Mouse (Mus musculus) WW6 (cell line): ENCODE results near the gene Ankrd10.
"Not testable (repeated sequence)": the region's sequence is repeated elsewhere in the genome, so short reads cannot be mapped to it uniquely, and the experiment has no call there.

Source experiments
- DNase-seq: peaks from one replicate; pipeline ENCODE4 v3.0.0-alpha.2; 2013; ENCODE audit warnings: low read depth, low spot score

The Ankrd10 gene

DNA sequence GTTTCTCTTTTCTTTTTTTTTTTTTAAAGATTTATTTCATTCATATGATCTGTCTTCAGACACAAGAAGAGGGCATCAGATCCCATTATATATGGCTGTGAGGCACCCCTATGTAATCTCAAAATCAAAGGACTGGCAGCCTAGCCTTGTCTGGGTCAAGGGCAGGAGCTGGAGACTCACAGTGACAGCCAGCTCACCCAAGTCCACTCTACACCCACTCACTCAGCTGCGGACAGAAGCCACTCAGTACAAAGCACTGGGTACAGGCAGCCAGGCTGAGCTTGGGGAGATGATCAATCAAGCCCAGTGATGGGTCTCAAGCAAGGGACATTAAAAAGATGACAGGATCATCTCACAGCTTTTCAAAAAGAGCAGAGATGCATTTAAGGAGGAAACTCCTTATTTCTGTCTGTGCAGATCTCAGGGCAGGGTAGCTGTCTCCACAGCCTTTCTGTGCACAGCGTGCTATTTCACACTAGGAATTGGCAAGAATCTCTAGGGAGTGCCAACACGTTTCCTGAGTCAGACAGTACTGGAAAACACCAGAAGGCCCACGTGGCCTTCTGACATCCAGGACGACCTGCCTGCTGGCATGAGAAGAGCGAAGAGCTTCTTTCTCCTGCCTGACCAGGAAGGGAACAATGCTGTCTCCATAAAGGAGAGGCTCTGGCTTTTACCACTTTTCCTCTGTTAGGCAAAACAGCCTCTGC is 21.3 kb downstream of the Ankrd10 start:
- DNase-seq, result no peak

GRCm38 (mm10) chr8:11608848-11609247 is 26.7 kb downstream of the Ankrd10 start:
- DNase-seq, result no peak

DNA sequence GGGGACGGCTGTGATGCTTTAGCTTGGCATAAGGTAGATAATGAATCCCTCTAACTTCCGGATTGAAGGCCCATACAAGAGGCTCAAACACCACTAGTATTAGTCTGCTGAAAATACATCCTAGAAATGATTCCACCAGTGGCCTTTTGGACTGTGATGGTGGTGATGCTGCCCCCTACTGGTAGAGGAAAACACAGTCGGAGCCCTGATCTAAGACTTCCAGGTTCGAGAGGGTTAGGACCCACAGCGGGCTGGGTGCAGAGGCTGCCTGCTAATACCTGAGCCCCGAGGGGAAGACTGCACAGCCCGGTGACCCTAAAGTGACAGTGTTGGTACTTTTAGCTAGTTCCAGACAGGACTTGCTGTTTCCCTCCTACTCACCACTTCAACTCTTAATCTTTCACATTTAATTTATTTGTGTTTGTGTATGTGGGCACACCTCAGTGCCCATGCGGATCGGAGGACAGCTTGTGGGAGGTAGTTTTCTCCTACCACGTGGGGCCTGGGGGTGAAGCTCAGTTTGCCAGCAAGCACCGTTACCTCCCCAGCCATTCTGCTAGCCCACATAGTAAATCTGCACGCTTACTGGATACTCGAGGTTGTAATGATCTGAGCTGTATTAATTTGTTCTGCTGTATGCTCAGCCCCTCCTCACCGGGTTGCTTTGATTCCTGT is 33.4 kb downstream of the Ankrd10 start:
- no peak for DNase-seq

DNA sequence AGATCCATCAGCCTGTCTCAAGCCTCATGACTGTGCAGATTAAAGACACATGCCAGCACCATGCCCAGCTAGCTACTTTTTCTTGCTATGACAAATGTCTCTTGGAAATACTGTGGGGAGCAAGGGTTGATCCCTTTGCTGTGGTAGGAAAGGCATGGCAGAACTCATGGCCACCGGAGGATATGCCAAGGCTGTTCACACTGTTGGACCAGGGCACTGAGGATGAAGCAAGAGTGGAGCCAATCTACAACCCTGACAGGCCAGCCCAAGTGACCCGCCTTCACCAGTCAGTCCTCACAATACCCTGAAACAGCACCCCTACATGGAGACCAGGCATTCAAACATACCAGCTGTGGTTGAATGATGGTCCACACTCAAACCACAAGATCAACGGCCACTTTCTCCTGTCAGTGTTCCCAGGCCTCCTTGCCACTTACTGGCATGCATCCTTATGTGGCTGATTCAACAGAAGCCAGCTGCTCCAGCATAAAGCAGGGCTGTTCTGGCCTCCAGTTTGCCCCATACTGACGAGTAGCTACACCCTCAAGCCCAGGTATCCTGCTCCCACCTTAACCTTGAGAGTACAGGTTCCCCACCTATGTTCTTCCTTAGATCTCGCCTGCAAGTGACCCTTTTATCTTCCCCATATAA is 35.1 kb downstream of the Ankrd10 start:
- no peak for DNase-seq

- DNase-seq, result no peak
These were observed 42.2 kb downstream of the Ankrd10 start for GRCm38 (mm10) chr8:11593222-11593884.

- DNase-seq, result no peak
These were observed 43.3 kb downstream of the Ankrd10 start for GRCm38 (mm10) chr8:11592296-11592695.

DNA sequence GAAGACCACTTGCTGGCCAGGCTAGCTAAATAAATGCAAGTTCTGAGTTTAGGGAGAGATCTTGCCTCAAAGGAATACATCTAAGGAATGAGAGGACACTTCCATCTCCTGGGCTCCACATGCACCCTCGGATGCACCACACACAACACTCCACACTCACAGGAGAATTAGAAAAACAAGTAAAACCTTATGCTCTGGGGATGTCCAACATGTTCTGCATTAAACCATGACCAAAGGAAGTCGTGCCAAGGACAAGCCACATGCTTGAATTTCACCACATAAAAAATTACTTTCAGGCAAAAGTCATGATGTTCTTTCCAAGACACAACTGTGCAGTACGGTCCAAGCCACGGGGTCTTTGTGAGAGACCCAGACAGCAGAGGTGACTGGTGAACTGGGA is 43.7 kb downstream of the Ankrd10 start:
- DNase-seq, result no peak

- no peak for DNase-seq
These were observed 49.2 kb downstream of the Ankrd10 start for GRCm38 (mm10) chr8:11586374-11586745.

GRCm38 (mm10) chr8:11585513-11586373 is 49.8 kb downstream of the Ankrd10 start:
- DNase-seq, result no peak

DNA sequence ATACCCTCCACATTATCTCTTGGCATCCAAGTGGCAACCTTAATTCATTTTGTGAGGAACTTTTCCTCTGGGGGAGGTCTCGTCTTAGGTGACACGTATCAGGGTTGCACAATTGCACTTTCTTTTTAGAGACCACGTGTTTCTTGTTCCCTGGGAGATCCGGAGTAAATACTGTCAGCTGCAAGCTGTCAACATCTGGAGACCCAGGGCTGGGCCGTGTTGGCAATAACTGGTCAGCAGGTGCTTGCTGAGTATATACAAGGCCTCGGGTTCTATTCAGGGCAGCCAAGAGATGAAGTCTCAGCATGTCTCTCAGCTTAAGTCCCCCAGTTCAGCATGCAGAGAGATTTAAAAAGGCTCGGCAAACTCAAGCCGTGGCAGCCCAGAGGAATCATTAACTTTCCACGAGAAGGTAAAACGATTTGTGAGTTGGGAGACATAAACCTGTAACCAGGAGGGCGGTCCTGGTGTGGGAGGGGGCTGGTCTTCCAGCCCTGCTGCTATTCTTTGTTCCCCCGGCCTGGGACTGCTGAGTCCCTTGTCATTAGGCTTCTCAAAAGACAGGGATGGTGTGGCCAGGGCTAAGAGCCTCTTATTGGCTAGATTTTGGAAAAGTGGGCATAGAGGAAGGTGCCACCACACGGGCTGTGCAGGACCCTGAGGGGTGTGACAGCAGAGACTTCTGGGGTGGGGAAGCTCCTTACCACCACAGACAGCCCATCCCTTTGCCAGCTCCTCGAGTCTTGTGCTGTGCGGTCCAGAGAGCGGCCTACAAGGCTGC is 59.8 kb downstream of the Ankrd10 start:
- DNase-seq, result no peak

GRCm38 (mm10) chr8:11574911-11575603 is 60.5 kb downstream of the Ankrd10 start:
- DNase-seq, result no peak

GRCm38 (mm10) chr8:11572428-11572827 is 63.1 kb downstream of the Ankrd10 start:
- no peak for DNase-seq

- DNase-seq, result no peak
These were observed 63.6 kb downstream of the Ankrd10 start for GRCm38 (mm10) chr8:11571950-11572349.

- DNase-seq, result no peak
These were observed 64.8 kb downstream of the Ankrd10 start for GRCm38 (mm10) chr8:11570742-11571141.

DNA sequence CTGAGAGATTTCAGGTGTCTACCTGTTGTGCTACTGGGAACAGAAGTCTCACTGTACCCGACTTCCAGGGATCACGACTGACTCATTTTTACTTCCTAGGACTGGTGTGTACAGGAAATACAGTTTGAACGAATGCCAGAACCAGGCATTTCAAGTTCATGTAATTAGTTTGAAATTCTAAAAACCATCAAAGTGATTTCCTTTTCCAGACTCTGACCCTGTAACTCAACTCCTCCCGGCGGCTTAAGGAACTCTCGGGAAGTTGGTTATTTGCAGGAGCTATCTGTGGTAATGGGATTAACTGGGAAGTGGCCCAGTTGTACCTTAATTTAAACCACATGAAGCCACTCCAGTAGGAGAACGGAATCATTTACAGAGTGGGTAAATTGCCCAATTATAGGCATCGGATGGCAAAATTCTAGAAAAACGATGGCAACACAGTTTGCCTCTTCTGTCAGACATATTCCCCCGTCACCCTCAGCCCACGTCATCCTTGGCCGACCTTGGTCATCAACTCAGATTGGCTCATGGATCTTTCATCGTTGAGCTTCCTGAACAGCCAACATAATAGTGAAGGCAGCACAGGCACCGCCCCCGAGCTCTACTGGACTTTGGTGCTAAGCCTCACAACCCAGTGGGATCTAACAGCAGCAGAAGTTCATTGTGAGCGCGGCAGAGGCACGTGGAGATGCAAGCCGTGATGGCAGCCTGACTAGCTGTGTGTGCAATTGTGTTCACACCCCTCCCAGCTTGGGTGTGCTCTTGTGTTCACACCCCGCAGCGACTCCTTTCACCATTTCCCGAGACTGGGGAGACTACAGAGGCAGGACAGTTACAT is 66.1 kb downstream of the Ankrd10 start:
- DNase-seq, result no peak

- DNase-seq, result not testable (repeated sequence)
These were observed 67.4 kb downstream of the Ankrd10 start for GRCm38 (mm10) chr8:11568193-11568592.

DNA sequence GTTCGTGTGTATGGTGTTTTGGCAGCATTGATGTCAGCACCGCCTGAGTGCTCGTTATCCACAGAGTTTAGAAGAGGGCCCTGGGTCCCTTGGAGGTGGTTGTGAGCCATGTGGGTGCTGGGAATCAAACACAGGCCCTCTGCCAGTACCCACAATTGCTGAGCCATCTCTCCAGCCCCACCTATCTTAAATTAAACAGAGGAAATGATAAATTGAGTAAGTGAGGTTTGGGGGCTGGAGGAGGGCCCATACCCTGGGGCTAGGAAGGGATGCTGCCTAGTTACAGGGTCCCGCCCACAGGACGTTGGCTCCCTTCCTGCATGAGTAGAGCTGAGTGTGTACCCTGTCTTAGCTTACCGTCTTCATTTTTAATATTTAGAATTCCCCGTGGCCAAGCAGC is 70.8 kb downstream of the Ankrd10 start:
- no peak for DNase-seq

- no peak for DNase-seq
These were observed 71.3 kb downstream of the Ankrd10 start for GRCm38 (mm10) chr8:11564236-11564635.
